Mouse (Mus musculus) bone marrow macrophage, adult 2 months (primary cell): ENCODE measurements around the gene Zfp865.

ENCODE experiments used
- CTCF ChIP-seq: IDR thresholded peaks from 2 replicates; pipeline ENCODE4 v1.5.1; 2012; ENCODE audit warnings: low read depth, mild to moderate bottlenecking, low read length, moderate library complexity
- POLR2A ChIP-seq: IDR thresholded peaks from 2 replicates; pipeline ENCODE4 v1.6.1; 2012; ENCODE audit warnings: mild to moderate bottlenecking, low read depth, low read length, borderline replicate concordance

DNA sequence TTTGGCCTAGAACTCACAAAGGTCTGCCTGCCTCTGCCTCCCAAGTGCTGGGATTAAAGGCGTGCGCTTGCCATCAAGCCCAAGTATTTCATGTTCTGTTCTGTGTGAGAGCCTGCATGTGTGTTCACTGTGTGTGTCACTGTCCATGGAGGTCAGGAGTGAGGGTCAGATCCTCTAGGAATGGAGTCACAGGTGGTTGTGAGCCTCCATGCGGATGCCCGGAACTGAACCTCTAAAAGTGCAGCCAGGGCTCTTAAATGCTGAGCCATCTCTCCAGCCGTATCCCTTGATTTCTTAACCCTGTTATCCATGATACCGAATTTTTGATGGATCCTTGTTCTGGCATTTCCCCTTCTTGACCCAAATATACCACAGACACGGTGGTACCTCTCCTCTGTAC, 16.9 kb downstream of the Zfp865 start:
- no peak for TF ChIP-seq POLR2A
- no peak for TF ChIP-seq CTCF
